Mouse (Mus musculus): Measurements from ENCODE around the gene Dock2. TPM values are rescaled to one million over a fixed set of nuclear protein-coding genes. Genes with fewer than 3 reads are reported as not detected.

The Dock2 gene
- polyA plus RNA-seq, 1 experiment from 2014 or later = 1.1 TPM

- H3K27ac ChIP-seq (ENCODE audit: low read depth, low read length) = no peak overlapping the region
- no peak overlapping the region for H3K4me3 ChIP-seq (ENCODE audit: low read length)
- H3K9ac ChIP-seq (ENCODE audit: low read depth, low read length) = no peak overlapping the region
- no peaks in the 10 kb centered on the region for H3K4me1 ChIP-seq (ENCODE audit: control insufficient read depth, insufficient read depth, low read length)
- H3K36me3 ChIP-seq (ENCODE audit: control insufficient read depth, insufficient read depth, low read length) = no peaks in the 10 kb centered on the region
- no peaks in the 10 kb centered on the region for H3K27me3 ChIP-seq (ENCODE audit: control insufficient read depth, insufficient read depth, low read length)
- no peak for ATAC-seq (ENCODE audit: low FRiP score, low TSS enrichment)
- 60% methylated on average over 14 of the region's 14 CpGs for WGBS
- no peak overlapping the region for H3K4me2 ChIP-seq (replicated peaks; ENCODE audit: low read depth, low read length)
- H3K9me3 ChIP-seq (ENCODE audit: control insufficient read depth, low read length) = no peaks in the 10 kb centered on the region
These were observed 507.2 kb downstream of the Dock2 start for GRCm38 (mm10) chr11:34276363-34277046.

- H3K4me2 ChIP-seq (replicated peaks; ENCODE audit: low read depth, low read length) = no peak overlapping the region
- H3K4me3 ChIP-seq (ENCODE audit: low read length) = no peak overlapping the region
- H3K9ac ChIP-seq (ENCODE audit: low read depth, low read length) = no peak overlapping the region
- H3K27me3 ChIP-seq (ENCODE audit: control insufficient read depth, insufficient read depth, low read length) = no peaks in the 10 kb centered on the region
- H3K9me3 ChIP-seq (ENCODE audit: control insufficient read depth, low read length) = no peaks in the 10 kb centered on the region
- 0 out of 2 replicates have a peak, but pooled peaks have one; percentile 52 for ATAC-seq (ENCODE audit: low FRiP score, low TSS enrichment)
- no peaks in the 10 kb centered on the region for H3K36me3 ChIP-seq (ENCODE audit: control insufficient read depth, insufficient read depth, low read length)
- no peaks in the 10 kb centered on the region for H3K4me1 ChIP-seq (ENCODE audit: control insufficient read depth, insufficient read depth, low read length)
- no peak overlapping the region for H3K27ac ChIP-seq (ENCODE audit: low read depth, low read length)
- 54% methylated on average over 2 of the region's 2 CpGs for WGBS
These were observed 507.8 kb downstream of the Dock2 start for GRCm38 (mm10) chr11:34275941-34276340.

GRCm38 (mm10) chr11:34272016-34272415, 511.7 kb downstream of the Dock2 start:
- Histone ChIP-seq H3K9me3 (ENCODE audit: control insufficient read depth, low read length) (no peaks in the 10 kb centered on the region), H3K4me1 (ENCODE audit: control insufficient read depth, insufficient read depth, low read length) (no peaks in the 10 kb centered on the region), H3K4me2 (replicated peaks; ENCODE audit: low read depth, low read length) (no peak overlapping the region), H3K27ac (ENCODE audit: low read depth, low read length) (no peak overlapping the region), H3K4me3 (ENCODE audit: low read length) (no peak overlapping the region), H3K36me3 (ENCODE audit: control insufficient read depth, insufficient read depth, low read length) (no peaks in the 10 kb centered on the region), H3K9ac (ENCODE audit: low read depth, low read length) (no peak overlapping the region), H3K27me3 (ENCODE audit: control insufficient read depth, insufficient read depth, low read length) (no peaks in the 10 kb centered on the region)
- WGBS = 45% methylated on average over 10 of the region's 10 CpGs
- ATAC-seq (ENCODE audit: low FRiP score, low TSS enrichment) = no peak

GRCm38 (mm10) chr11:34264099-34264498, 519.6 kb downstream of the Dock2 start:
- Histone ChIP-seq H3K27ac (ENCODE audit: low read depth, low read length) (no peak overlapping the region), H3K9me3 (ENCODE audit: control insufficient read depth, low read length) (no peaks in the 10 kb centered on the region), H3K4me1 (ENCODE audit: control insufficient read depth, insufficient read depth, low read length) (no peaks in the 10 kb centered on the region), H3K4me3 (ENCODE audit: low read length) (no peak overlapping the region), H3K27me3 (ENCODE audit: control insufficient read depth, insufficient read depth, low read length) (0 out of 2 replicates have a peak, but pooled peaks cover 4% of the 10 kb centered on the region), H3K4me2 (replicated peaks; ENCODE audit: low read depth, low read length) (no peak overlapping the region), H3K36me3 (ENCODE audit: control insufficient read depth, insufficient read depth, low read length) (no peaks in the 10 kb centered on the region), H3K9ac (ENCODE audit: low read depth, low read length) (no peak overlapping the region)
- ATAC-seq (ENCODE audit: low FRiP score, low TSS enrichment) = no peak
- 81% methylated on average over 1 of the region's 1 CpGs for WGBS

GRCm38 (mm10) chr11:34258849-34259469, 524.7 kb downstream of the Dock2 start:
- Histone ChIP-seq H3K4me3 (ENCODE audit: low read length) (no peak overlapping the region), H3K4me2 (replicated peaks; ENCODE audit: low read depth, low read length) (no peak overlapping the region), H3K4me1 (ENCODE audit: control insufficient read depth, insufficient read depth, low read length) (no peaks in the 10 kb centered on the region), H3K9ac (ENCODE audit: low read depth, low read length) (no peak overlapping the region), H3K27ac (ENCODE audit: low read depth, low read length) (no peak overlapping the region), H3K9me3 (ENCODE audit: control insufficient read depth, low read length) (no peaks in the 10 kb centered on the region), H3K27me3 (ENCODE audit: control insufficient read depth, insufficient read depth, low read length) (0 out of 2 replicates have a peak, but pooled peaks cover 4% of the 10 kb centered on the region), H3K36me3 (ENCODE audit: control insufficient read depth, insufficient read depth, low read length) (no peaks in the 10 kb centered on the region)
- peak; percentile 64; the same call in 1 of the 2 replicates for ATAC-seq (ENCODE audit: low FRiP score, low TSS enrichment)
- WGBS = 43% methylated on average over 12 of the region's 12 CpGs

- no peaks in the 10 kb centered on the region for H3K9me3 ChIP-seq (ENCODE audit: control insufficient read depth, low read length)
- no peak overlapping the region for H3K27ac ChIP-seq (ENCODE audit: low read depth, low read length)
- H3K4me1 ChIP-seq (ENCODE audit: control insufficient read depth, insufficient read depth, low read length) = no peaks in the 10 kb centered on the region
- no peaks in the 10 kb centered on the region for H3K36me3 ChIP-seq (ENCODE audit: control insufficient read depth, insufficient read depth, low read length)
- no peak overlapping the region for H3K9ac ChIP-seq (ENCODE audit: low read depth, low read length)
- WGBS = 75% methylated on average over 11 of the region's 11 CpGs
- no peak for ATAC-seq (ENCODE audit: low FRiP score, low TSS enrichment)
- no peak overlapping the region for H3K4me3 ChIP-seq (ENCODE audit: low read length)
- H3K27me3 ChIP-seq (ENCODE audit: control insufficient read depth, insufficient read depth, low read length) = 0 out of 2 replicates have a peak, but pooled peaks cover 1% of the 10 kb centered on the region
- no peak overlapping the region for H3K4me2 ChIP-seq (replicated peaks; ENCODE audit: low read depth, low read length)
These were observed 526.0 kb downstream of the Dock2 start for GRCm38 (mm10) chr11:34257548-34258189.

- 53% methylated on average over 6 of the region's 6 CpGs for WGBS
- ATAC-seq (ENCODE audit: low FRiP score, low TSS enrichment) = no peak
- Histone ChIP-seq H3K4me1 (ENCODE audit: control insufficient read depth, insufficient read depth, low read length) (no peaks in the 10 kb centered on the region), H3K36me3 (ENCODE audit: control insufficient read depth, insufficient read depth, low read length) (no peaks in the 10 kb centered on the region), H3K27me3 (ENCODE audit: control insufficient read depth, insufficient read depth, low read length) (no peaks in the 10 kb centered on the region), H3K4me3 (ENCODE audit: low read length) (no peak overlapping the region), H3K9me3 (ENCODE audit: control insufficient read depth, low read length) (no peaks in the 10 kb centered on the region), H3K27ac (ENCODE audit: low read depth, low read length) (no peak overlapping the region), H3K9ac (ENCODE audit: low read depth, low read length) (no peak overlapping the region), H3K4me2 (replicated peaks; ENCODE audit: low read depth, low read length) (no peak overlapping the region)
These were observed 540.7 kb downstream of the Dock2 start for GRCm38 (mm10) chr11:34242979-34243378.

GRCm38 (mm10) chr11:34240252-34240651, 543.4 kb downstream of the Dock2 start:
- Histone ChIP-seq H3K27me3 (ENCODE audit: control insufficient read depth, insufficient read depth, low read length) (no peaks in the 10 kb centered on the region), H3K4me3 (ENCODE audit: low read length) (no peak overlapping the region), H3K27ac (ENCODE audit: low read depth, low read length) (no peak overlapping the region), H3K36me3 (ENCODE audit: control insufficient read depth, insufficient read depth, low read length) (no peaks in the 10 kb centered on the region), H3K4me2 (replicated peaks; ENCODE audit: low read depth, low read length) (no peak overlapping the region), H3K9ac (ENCODE audit: low read depth, low read length) (no peak overlapping the region), H3K9me3 (ENCODE audit: control insufficient read depth, low read length) (no peaks in the 10 kb centered on the region), H3K4me1 (ENCODE audit: control insufficient read depth, insufficient read depth, low read length) (no peaks in the 10 kb centered on the region)
- 97% methylated on average over 1 of the region's 1 CpGs for WGBS
- ATAC-seq (ENCODE audit: low FRiP score, low TSS enrichment) = no peak

GRCm38 (mm10) chr11:34239691-34240090, 544.0 kb downstream of the Dock2 start:
- no peak overlapping the region for H3K4me2 ChIP-seq (replicated peaks; ENCODE audit: low read depth, low read length)
- no peak for ATAC-seq (ENCODE audit: low FRiP score, low TSS enrichment)
- H3K27me3 ChIP-seq (ENCODE audit: control insufficient read depth, insufficient read depth, low read length) = no peaks in the 10 kb centered on the region
- H3K27ac ChIP-seq (ENCODE audit: low read depth, low read length) = no peak overlapping the region
- 70% methylated on average over 2 of the region's 2 CpGs for WGBS
- no peaks in the 10 kb centered on the region for H3K4me1 ChIP-seq (ENCODE audit: control insufficient read depth, insufficient read depth, low read length)
- no peak overlapping the region for H3K9ac ChIP-seq (ENCODE audit: low read depth, low read length)
- H3K36me3 ChIP-seq (ENCODE audit: control insufficient read depth, insufficient read depth, low read length) = no peaks in the 10 kb centered on the region
- no peaks in the 10 kb centered on the region for H3K9me3 ChIP-seq (ENCODE audit: control insufficient read depth, low read length)
- H3K4me3 ChIP-seq (ENCODE audit: low read length) = no peak overlapping the region
